Mouse (Mus musculus) lung, adult 18-20 months (tissue): ENCODE measurements around the gene Rbp1.
A peak's percentile ranks its signal among the peaks of the same experiment; 100 is the strongest.

Experiments
- DNase-seq, 2 experiments: peaks; one replicate each; pipeline ENCODE4 v3.0.0; 2022; ENCODE audit warnings: mixed read lengths in 2 of 2

Gene Rbp1

DNA sequence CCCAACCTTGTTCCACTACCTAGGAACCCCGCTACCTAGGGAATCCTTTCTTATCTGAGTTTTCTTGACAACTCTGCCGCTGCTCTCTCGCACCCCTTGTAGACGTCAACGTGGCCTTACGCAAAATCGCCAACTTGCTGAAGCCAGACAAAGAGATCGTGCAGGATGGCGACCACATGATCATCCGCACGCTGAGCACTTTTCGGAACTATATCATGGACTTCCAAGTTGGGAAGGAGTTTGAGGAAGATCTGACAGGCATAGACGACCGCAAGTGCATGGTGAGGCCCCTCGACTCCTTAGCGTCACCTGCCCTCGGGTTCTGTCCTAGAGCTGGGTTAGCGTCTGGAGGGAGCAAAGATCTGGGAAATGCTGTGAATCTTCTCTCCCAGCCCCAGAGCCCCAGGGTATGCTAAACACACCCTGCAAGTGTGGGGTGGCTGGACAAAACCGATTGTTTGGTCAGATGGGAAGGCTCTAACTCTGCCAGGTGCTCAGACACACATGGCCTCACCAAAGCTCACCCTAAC is 2.7 kb downstream of the Rbp1 start:
- no peak for DNase-seq

DNA sequence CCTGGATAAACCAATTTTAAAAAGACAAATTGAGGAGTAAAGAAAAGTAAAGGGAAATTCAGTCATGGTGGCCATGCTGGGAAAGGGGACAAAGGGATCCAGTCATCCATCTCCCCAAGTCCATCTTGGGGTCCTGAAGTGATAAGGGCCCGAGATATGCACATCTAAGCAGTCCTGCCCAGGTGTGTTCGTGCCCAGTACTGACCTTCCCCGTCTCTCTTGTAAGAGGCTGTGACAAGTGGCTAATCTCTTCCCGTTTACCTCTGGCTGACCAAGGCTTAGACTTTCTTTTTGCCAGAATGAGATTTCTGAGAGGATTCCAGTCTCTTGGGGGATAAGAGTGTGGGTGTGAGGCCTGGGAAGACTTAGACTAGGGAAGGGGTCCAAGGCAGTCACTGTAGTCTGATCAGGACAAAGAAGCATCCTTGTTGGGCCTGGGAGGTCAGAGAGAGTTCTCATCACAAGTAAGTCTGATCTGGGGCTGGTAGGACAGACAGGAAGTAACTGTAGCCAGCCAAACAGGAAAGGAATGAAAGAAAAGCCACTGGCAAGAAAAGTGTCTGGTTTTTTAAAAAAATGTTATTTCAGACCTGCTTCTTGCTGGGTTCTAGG is 5.3 kb downstream of the Rbp1 start:
- no peak for DNase-seq

DNA sequence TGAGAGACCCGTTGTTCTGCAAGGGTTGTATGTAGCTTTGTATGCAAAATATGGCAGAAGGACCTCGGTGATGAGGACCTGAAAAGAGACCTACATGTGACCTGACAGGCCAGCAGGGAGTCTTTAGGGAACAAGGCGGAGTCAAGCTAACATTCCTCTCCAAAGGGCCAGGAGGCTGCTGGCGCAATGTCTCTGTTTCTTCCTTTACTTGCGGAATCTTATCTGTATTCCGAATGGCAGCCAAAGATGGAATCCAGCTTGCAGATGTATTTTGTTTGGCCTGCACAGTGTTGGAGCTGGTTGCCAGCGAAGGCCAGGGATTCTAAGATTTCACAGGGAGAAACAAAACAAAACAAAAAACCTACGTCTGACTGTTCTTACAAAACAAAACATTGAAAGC is 6.0 kb downstream of the Rbp1 start:
- peak; percentile 59 to 72 for DNase-seq

DNA sequence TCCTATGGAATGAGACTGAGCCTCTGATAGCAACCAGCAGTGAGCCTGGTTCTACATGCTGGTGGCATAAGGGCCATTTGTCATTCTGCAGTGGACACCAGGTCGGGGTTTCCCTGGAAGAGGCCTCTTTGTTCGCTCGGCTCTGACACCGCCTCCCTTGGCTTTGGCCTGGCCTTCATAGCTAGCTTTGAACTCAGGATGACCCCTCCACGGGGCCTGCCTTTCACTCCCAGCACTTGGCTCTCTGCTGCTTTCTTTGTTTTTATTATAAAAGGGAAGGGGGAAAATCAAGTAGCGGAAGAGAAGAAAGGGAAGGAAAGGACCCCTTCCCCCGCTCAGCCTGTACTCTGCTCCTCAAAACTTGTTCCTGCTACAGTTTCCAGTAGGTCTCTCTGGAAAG is 7.0 kb downstream of the Rbp1 start:
- DNase-seq = peak in 1 of 2 experiments; percentile 30

DNA sequence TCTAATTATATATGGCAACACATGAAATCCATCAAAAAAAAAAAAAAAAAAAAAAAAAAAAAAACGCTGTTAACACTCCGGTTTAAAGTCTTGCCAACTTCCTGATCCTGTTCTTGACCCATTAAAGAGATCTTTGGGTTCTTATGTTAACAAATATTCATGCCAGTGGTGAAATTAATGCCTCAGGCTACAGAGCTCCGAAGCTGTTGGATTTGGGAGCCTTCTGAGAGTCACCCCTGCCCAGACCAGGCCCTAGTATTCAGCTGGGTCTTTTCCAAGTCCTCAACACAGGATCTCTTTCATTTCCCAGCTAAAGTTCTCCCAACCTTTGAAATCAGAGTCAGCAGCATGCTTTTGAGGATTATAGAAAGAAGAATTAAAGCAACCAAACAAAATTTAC is 7.8 kb downstream of the Rbp1 start:
- DNase-seq = no peak

DNA sequence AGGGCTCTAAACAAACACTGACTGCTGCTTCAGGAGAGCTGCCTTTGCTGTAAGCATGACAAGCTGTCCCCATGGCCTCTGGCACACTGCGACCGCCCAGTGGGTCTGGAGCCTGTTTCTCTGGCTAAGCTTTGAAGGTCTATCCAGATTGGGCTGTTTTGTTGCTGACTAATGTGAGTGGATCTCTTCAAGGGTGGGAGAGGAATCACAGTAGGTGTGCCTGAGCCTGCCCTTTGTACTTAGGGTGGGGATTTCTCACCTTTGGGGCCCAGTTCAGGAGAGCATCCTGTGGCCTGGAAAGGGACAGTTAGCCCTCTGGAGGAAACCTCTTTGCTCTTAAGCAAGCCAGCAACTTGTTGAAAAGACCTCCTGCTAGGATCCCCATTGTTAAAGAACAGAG is 10.3 kb downstream of the Rbp1 start:
- DNase-seq = no peak

DNA sequence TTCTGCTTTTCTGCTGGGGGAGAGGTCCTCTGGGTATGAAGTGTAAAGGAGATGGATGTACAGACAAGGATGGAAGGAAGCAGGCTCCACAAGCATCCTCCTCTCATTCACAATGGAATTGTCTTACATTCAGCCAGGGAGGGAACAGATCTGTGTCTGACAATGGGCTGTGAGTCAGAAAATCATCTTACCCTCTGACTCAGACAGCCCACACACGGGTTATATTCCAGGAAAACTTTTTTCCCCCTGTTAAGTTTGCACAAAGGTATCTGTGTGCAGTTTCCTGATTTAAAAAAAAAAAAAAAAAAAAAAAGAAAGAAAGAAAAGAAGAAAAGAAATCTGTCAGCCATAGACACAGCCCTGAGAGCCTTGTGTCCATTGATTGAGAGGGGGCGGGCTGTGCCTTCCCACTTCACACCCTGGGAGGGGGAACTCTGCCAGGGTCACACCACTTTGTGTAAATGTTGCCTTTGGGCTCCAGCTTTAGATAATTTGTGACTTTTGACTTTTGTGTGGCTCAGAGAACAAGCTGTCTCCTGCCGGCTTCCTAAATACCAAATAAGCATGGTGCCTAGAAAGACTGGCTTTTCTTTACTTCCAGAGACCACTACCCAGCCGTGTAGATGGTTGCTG is 11.3 kb downstream of the Rbp1 start:
- DNase-seq = no peak

DNA sequence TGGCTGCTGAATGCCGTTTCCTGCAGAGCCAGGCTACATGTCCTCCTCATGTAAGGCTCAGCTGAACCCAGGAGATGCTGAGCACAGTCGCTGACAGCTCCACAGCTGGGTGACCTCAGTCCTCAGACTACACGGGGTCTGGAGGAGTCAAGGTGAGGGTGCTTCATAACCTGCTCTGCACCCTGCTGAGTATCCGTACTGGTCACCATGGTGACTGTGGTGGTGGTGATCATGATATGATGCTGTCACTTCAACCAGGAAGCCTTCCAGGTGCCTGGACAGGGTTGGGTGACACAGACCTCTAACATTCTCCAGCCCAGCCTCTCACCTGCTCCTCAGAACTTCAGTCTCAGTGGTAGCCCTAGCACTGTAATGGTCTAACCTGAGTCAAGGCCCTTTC is 15.1 kb downstream of the Rbp1 start:
- no peak for DNase-seq

DNA sequence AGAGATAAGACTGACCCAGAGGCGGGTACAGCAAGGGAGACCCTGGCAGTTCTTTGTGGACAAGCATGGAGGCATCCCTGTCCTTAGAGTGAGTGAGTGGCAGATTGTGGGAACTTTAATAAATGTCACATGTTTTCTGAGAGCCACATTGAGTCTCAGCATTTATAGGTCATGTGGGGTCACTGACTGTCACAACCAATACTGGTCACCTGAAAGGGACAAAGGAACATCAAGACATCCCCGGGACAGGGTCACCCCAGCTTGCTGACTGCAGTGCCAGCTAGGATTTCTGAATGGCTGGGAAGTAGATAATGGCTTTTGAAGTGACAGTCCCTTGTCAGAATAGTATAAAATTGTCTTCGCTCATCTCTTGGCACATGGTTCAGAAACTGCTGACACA is 16.3 kb downstream of the Rbp1 start:
- DNase-seq = no peak

DNA sequence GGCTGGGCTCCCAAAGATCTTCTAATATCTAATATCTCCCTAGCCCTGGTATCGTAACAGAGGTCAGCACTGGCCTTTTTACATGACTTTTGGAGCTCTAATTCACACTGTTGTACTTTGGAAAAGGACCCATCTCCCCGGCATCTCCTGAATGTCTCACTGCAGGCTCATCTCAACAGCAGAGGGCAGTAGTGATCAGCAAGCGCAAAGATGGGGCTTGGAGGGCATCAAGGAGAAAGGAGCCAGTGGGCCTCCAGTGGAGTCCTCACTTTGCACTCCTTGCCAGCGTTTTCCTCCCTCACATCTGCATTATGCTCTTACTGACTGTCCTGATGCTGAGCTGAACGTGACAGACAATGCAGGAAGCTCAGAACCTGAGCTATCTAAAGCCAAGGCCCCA is 19.9 kb downstream of the Rbp1 start:
- peak in 1 of 2 experiments; percentile 21 for DNase-seq

DNA sequence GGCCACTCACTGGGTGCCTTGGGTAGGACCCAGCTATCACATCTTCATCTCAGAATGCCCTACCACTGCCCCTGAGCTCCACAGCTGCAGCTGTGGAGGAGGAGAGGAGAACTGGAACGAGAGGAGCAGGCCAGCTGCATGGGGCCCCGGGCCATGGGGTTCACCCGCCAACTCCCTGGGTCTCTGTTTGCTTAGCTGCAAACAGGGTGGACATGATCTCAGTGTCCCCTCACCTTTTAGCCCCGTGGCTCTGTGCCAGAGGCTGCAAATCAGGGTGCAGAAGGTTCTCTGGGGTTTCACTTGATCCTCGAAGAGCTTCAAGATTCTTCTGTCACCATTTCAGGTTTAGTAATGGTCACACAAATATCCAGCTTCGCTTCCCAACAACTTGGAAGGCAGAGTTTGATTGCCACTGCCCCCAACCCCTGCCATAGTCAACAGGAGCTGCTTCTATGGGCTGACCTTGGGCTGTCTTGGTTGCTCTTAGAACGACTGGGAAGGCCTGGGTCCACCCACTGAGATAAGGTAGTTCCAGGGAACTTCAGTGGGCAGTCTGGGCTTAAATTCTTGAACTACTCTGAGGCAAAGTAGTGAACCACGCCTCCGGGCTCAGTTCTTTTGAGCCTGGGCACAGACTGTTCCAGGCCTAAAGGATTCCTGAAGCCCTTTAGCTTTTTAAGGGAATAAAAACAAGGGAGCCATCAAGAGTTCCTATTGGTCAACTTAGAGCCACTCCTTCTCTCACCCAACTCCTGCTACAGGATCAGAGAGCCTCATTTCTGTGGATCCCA is 22.8 kb downstream of the Rbp1 start:
- no peak for DNase-seq

DNA sequence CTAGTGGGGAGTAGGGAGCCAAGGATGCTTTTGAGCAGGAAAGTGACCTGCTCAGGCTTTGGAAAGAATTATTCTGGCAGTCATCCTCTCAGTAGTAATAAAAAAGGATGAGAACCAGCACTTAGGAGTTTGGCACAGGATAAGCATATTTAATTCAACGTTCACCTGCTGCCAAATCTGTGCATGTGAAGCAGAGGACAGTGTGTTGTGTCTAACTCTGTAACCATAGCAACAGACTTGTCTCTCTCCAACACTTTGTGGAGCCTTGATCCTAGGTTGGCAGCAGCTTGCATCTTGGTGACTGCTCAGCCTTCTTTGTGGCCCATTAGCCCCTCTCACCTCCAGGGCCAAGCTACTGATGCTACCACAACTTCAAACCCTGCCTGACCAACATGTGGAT is 28.2 kb downstream of the Rbp1 start:
- no peak for DNase-seq

DNA sequence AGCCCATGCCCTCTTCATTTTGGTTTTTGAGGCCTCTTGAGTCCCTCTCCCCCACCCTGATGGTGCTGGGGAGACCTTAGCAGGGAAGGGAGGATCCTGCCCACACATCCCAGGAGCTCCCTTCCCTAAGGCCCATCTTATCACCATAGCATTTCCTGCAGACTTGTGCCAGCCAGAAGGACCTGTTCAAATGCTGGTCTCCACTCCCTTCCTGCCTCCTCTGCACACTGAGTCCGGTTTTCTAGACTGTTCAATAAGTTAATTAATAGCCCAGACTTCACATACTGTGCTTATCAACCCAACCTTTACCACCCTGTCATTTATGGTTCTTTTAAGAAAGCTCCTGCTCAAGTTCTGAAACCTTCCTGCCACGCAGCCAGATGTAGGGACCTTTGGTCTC is 43.9 kb downstream of the Rbp1 start:
- no peak for DNase-seq

DNA sequence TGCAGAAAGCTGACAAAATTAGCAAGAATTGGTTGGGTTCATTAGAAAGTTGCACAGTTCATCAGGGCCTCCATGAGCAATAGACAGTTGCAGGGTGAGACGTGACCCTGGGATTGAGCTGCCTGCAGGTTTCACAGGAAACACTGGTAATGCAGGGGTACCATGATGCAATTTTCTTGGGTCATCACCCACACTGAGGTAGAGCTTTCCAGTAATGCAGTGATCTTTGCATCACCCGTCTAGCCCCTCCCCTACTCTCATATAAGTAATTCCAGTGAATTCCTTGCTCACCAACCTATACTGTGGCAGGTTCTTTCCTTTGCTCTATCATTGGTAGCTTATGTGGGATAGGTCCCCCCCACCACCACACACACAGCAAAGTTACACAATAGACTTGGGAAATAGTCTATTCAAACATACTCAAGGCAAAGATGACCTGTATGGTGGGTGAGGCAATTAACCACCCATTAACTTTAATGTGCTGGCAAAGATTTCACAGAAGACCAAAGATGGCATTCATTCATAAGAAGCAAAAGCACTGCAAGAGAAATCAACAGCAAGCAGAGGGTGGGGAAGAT is 57.5 kb downstream of the Rbp1 start:
- no peak for DNase-seq

DNA sequence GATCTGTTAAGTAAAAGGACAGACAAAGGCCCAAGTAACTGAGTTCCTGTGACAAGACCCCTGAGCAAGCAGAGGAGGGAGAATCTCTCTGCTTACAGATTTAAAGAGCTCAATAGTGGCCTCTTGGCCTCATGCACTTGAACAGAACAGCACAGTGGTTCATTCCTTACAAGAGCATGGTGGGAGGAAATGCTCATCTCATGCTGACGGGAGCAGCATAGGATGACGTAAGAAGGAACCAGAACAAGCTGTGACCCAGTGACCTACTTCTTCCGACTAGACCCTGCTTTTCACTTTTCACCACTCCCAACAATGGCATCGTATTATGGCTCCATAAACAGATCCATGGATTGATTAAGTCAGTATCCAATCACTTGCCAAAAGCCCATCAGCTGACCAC is 59.5 kb downstream of the Rbp1 start:
- no peak for DNase-seq

DNA sequence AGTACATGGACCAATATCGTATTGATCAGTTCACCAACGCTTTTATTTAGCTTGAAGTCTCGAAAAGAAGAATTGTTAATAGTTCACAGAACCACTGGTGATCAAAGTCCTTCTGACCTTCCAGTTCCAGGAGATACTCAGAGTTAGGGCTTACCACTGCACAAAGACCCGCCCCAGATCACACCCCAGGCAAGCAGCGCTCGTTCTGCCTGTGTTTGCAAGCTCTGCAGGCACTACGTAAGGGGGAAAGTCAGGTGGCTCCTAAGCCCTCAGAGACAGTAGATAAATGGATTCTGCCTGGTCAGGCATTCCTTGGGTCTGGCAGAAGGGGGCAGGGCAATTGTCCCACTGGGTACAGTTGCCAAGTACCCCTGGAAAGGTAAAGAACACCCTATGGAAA is 62.3 kb downstream of the Rbp1 start:
- no peak for DNase-seq

DNA sequence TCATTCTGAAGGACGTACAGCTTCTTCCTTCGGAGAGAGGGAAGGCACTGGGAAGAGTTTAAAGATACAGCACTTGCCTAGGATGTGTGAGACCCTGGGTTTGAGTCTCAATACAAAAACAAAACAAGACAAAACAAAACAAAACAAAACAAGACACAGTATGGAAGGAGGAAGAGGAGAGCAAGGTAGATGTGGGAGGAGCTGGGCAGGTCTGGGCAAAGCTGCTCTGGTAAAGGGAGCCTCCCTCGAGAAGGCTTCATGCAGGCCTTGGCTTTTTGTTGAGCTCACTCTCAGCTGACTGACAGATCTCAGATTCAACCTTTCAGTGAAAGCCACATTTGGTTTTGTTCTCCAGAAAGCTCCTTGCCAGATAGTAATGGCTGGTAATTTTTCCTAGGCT is 63.1 kb downstream of the Rbp1 start, which contains the start of gene Rbp2:
Rbp2 (plus strand) TSS at position 301 of the 400 bp plus-strand sequence.
- DNase-seq = no peak

DNA sequence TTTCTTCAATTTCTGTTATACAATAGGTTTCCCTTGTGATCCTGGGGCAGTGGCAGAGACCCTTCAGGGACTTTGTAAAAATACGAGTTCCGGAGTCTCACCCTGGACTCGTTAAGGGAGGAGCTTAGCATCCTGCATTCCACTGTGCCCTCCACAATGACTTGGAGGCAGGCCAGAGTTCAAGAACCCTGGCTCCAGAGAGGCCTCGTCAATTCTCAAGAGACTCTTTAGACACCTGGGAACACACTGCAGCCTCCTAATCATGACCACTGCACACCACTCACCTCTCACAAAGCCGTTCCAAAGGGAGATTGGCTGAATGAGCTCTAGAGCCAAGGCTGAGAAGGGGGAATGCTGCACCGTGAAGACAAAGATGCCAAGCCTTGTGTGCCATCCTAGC is 64.5 kb downstream of the Rbp1 start:
- DNase-seq = peak; percentile 60 to 72

DNA sequence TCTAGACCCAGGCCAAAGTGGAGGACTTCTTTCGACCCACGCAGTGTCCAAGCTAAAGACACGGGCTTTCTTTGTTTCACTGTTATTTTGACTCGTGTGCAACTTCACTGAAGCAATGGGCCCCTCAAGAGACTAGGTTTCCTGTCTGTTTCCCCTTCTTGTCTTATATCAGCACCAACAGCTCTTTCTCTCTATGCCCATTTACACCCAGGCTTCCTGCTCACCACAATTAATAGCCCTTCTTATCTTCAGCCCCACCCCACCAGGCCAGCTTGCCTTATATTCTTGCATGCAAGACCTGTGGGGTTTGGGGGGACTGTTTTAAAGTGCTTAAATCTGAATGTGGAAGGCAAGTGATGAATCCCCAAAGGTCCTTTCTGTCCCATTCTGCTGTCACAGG is 66.8 kb downstream of the Rbp1 start:
- no peak for DNase-seq

DNA sequence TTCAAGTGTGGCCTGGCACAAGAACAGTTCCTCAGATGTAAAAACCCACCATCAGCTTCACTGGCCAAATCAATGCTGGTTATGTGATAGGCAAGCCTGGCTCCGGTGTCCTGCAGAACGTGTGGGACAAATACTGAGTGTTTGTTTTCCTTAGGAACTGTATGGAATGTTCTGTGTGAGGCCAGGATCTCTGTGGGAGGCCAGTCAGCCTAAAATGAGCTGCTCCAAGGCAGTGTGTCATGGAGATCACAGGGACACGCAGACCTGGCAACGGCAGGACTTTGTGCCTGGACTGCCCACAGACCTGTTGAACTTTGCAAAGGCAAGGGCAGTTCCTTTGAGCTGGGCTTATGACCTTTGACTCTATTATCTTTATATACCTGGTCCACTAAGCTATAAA is 67.4 kb downstream of the Rbp1 start:
- peak; percentile 9 to 34 for DNase-seq

DNA sequence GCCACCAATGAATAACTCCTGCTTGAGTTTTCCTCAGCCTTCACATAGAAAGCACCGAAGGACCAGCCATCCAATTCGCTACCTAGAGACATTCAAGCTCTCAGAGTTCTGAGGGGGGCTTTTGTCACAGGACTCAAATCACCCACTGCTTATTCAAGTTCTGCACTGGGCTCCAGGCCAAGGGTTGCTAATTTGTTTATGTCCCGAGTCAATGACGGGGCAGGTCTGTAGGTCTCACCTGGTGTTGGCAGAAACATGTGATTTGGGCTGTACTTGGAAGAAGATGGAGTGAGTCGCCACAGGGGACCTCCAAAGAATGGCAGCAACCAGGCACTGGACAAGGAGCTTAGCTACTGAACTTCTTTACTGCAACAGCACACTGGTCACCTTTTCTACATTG is 68.3 kb downstream of the Rbp1 start:
- DNase-seq = no peak

DNA sequence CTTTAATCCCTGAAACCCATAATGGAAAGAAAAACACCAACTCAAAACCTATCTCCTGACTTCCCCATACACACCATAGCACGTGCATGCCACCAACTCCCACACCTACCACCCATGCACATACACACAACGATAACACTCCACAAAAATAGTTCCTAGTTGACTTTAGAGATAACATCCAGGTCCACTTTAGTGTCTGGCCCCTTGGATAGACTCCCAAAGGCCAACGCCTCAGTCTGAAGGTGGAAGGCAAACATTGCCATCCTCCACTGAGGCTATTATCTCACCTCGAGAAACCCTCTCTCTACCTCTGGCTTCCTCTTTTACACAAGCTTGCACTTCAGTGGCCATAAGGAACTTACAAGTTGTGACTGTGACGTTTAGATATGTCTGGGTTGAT is 69.5 kb downstream of the Rbp1 start:
- no peak for DNase-seq

DNA sequence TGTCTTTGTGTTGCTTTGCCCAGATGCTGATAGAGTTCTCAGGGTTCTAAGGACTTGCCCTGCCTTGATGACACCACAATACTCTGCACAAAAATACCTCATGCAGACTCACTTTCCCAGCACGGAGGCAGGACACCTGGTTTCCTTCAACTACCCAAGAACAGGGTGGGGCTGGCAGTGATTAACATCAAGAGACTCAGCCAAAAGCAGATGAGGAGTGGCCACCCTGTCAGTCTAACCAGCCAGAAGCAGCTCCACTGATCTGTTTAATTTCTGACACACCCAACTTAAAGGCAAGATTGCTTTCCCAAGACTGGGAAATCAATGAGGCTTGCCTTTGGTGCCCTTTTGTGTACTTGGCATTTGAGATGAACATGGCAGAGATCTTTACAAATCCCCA is 70.1 kb downstream of the Rbp1 start:
- DNase-seq = no peak
